Mouse (Mus musculus): ENCODE data around the gene Isyna1. TPM values are rescaled to one million over a fixed set of nuclear protein-coding genes. Genes with fewer than 3 reads are reported as not detected.
"Not testable (repeated sequence)": the region's sequence is repeated elsewhere in the genome, so short reads cannot be mapped to it uniquely, and the experiment has no call there.

Isyna1 gene
- polyA plus RNA-seq, 1 experiment: 102 TPM

- H3K4me1 ChIP-seq (ENCODE audit: control insufficient read depth, insufficient read depth, low read length): peaks cover 11% of the 10 kb centered on the region
- 60% methylated on average over 6 of the region's 6 CpGs for WGBS
- no peak for DNase-seq
Measured at GRCm38 (mm10) chr8:70570990-70571389, 23.2 kb upstream of the Isyna1 start.

GRCm38 (mm10) chr8:70574302-70574701 lies 19.9 kb upstream of the Isyna1 start:
- Histone ChIP-seq H3K4me1 (ENCODE audit: control insufficient read depth, insufficient read depth, low read length) (peaks cover 11% of the 10 kb centered on the region), H3K4me3 (replicated peaks; ENCODE audit: extremely low read depth, low read depth, low read length) (no peak overlapping the region)
- DNase-seq: no peak
- TF ChIP-seq POLR2A (IDR thresholded peaks at IDR 0.05; ENCODE audit: borderline replicate concordance, extremely low read depth, low read depth, low read length): no peak
- no peak for TF ChIP-seq CTCF (IDR thresholded peaks at IDR 0.05; ENCODE audit: insufficient read depth, low read length)

More at GRCm38 (mm10) chr8:70570990-70571389, 23.2 kb upstream of the Isyna1 start:
- TF ChIP-seq POLR2A (IDR thresholded peaks at IDR 0.05; ENCODE audit: borderline replicate concordance, extremely low read depth, low read depth, low read length) (no peak), CTCF (IDR thresholded peaks at IDR 0.05; ENCODE audit: insufficient read depth, low read length) (0 out of 2 replicates have a peak, but pooled peaks have one; percentile 1)
- no peak overlapping the region for H3K4me3 ChIP-seq (replicated peaks; ENCODE audit: extremely low read depth, low read depth, low read length)

GRCm38 (mm10) chr8:70574915-70575314 lies 19.3 kb upstream of the Isyna1 start:
- TF ChIP-seq POLR2A (IDR thresholded peaks at IDR 0.05; ENCODE audit: borderline replicate concordance, extremely low read depth, low read depth, low read length): no peak
- TF ChIP-seq CTCF (IDR thresholded peaks at IDR 0.05; ENCODE audit: insufficient read depth, low read length): no peak
- DNase-seq: peak; percentile 39
- 29% methylated on average over 4 of the region's 4 CpGs for WGBS
- H3K4me3 ChIP-seq (replicated peaks; ENCODE audit: extremely low read depth, low read depth, low read length): no peak overlapping the region
- peaks cover 11% of the 10 kb centered on the region for H3K4me1 ChIP-seq (ENCODE audit: control insufficient read depth, insufficient read depth, low read length)

- WGBS: 96% methylated on average over 3 of the region's 3 CpGs
- Histone ChIP-seq H3K4me3 (replicated peaks; ENCODE audit: extremely low read depth, low read depth, low read length) (no peak overlapping the region), H3K4me1 (ENCODE audit: control insufficient read depth, insufficient read depth, low read length) (peaks cover 8% of the 10 kb centered on the region)
- no peak for DNase-seq
- no peak for TF ChIP-seq CTCF (IDR thresholded peaks at IDR 0.05; ENCODE audit: insufficient read depth, low read length)
- no peak for TF ChIP-seq POLR2A (IDR thresholded peaks at IDR 0.05; ENCODE audit: borderline replicate concordance, extremely low read depth, low read depth, low read length)
Measured at GRCm38 (mm10) chr8:70577207-70577606, 17.0 kb upstream of the Isyna1 start.

GRCm38 (mm10) chr8:70583476-70584387 lies 10.4 kb upstream of the Isyna1 start:
- H3K4me3 ChIP-seq (replicated peaks; ENCODE audit: extremely low read depth, low read depth, low read length): no peak overlapping the region
- H3K4me1 ChIP-seq (ENCODE audit: control insufficient read depth, insufficient read depth, low read length): 0 out of 2 replicates have a peak, but pooled peaks cover 2% of the 10 kb centered on the region
- DNase-seq: no peak
- 84% methylated on average over 18 of the region's 18 CpGs for WGBS
- no peak for TF ChIP-seq POLR2A (IDR thresholded peaks at IDR 0.05; ENCODE audit: borderline replicate concordance, extremely low read depth, low read depth, low read length)
- no peak for TF ChIP-seq CTCF (IDR thresholded peaks at IDR 0.05; ENCODE audit: insufficient read depth, low read length)

GRCm38 (mm10) chr8:70584606-70585257 lies 9.4 kb upstream of the Isyna1 start:
- Histone ChIP-seq H3K4me1 (ENCODE audit: control insufficient read depth, insufficient read depth, low read length) (0 out of 2 replicates have a peak, but pooled peaks cover 2% of the 10 kb centered on the region), H3K4me3 (replicated peaks; ENCODE audit: extremely low read depth, low read depth, low read length) (no peak overlapping the region)
- 79% methylated on average over 9 of the region's 9 CpGs for WGBS
- DNase-seq: no peak
- TF ChIP-seq POLR2A (IDR thresholded peaks at IDR 0.05; ENCODE audit: borderline replicate concordance, extremely low read depth, low read depth, low read length): no peak
- no peak for TF ChIP-seq CTCF (IDR thresholded peaks at IDR 0.05; ENCODE audit: insufficient read depth, low read length)

GRCm38 (mm10) chr8:70585258-70585652 lies 8.9 kb upstream of the Isyna1 start:
- peak; percentile 65 for DNase-seq

GRCm38 (mm10) chr8:70587955-70588354 lies 6.2 kb upstream of the Isyna1 start:
- WGBS: 92% methylated on average over 4 of the region's 4 CpGs
- H3K4me1 ChIP-seq (ENCODE audit: control insufficient read depth, insufficient read depth, low read length); DNase-seq; H3K4me3 ChIP-seq (replicated peaks; ENCODE audit: extremely low read depth, low read depth, low read length): not testable (repeated sequence)

More at GRCm38 (mm10) chr8:70585258-70585652, 8.9 kb upstream of the Isyna1 start:
- no peak for TF ChIP-seq POLR2A (IDR thresholded peaks at IDR 0.05; ENCODE audit: borderline replicate concordance, extremely low read depth, low read depth, low read length)
- peak; percentile 79 for TF ChIP-seq CTCF (IDR thresholded peaks at IDR 0.05; ENCODE audit: insufficient read depth, low read length)
- WGBS: 43% methylated on average over 7 of the region's 7 CpGs
- Histone ChIP-seq H3K4me3 (replicated peaks; ENCODE audit: extremely low read depth, low read depth, low read length) (no peak overlapping the region), H3K4me1 (ENCODE audit: control insufficient read depth, insufficient read depth, low read length) (0 out of 2 replicates have a peak, but pooled peaks cover 2% of the 10 kb centered on the region)

- Histone ChIP-seq H3K4me1 (ENCODE audit: control insufficient read depth, insufficient read depth, low read length) (peaks cover 5% of the 10 kb centered on the region; the same call in 1 of the 2 replicates), H3K4me3 (replicated peaks; ENCODE audit: extremely low read depth, low read depth, low read length) (no peak overlapping the region)
- no peak for DNase-seq
- 88% methylated on average over 12 of the region's 12 CpGs for WGBS
- TF ChIP-seq POLR2A (IDR thresholded peaks at IDR 0.05; ENCODE audit: borderline replicate concordance, extremely low read depth, low read depth, low read length) (no peak), CTCF (IDR thresholded peaks at IDR 0.05; ENCODE audit: insufficient read depth, low read length) (no peak)
Measured at GRCm38 (mm10) chr8:70591569-70591968, 2.6 kb upstream of the Isyna1 start.
